Mouse (Mus musculus) embryonic facial prominence, embryonic 10.5 days (tissue): Measurements from ENCODE around the gene Agap1. TPM values are rescaled to one million over a fixed set of nuclear protein-coding genes. Genes with fewer than 3 reads are reported as not detected.

Source experiments
- DNase-seq: peaks from one replicate; pipeline ENCODE4 v3.0.0-alpha.2; 2017; ENCODE audit warnings: low spot score
- H3K27ac ChIP-seq: fragments of 300-500 bp; sonication (generic); replicated peaks from 2 replicates; pipeline ENCODE4 v1.5.1; 2016; ENCODE audit warnings: mild to moderate bottlenecking
- H3K27me3 ChIP-seq: fragments of 300-500 bp; sonication (generic); replicated peaks from 2 replicates; pipeline ENCODE4 v1.6.1; 2016; ENCODE audit warnings: low read depth, mild to moderate bottlenecking; ENCODE audit not compliant: poor library complexity, severe bottlenecking
- H3K36me3 ChIP-seq: fragments of 300-500 bp; sonication (generic); replicated peaks from 2 replicates; pipeline ENCODE4 v1.6.1; 2016; ENCODE audit warnings: mild to moderate bottlenecking, moderate library complexity
- H3K4me1 ChIP-seq: fragments of 300-500 bp; sonication (generic); 2 replicates; pipeline ENCODE4 v1.6.1; 2016
- H3K4me3 ChIP-seq: fragments of 300-500 bp; sonication (generic); 2 replicates; pipeline ENCODE4 v1.5.1; 2016; ENCODE audit warnings: mild to moderate bottlenecking, moderate library complexity
- H3K9me3 ChIP-seq: fragments of 300-500 bp; sonication (generic); 2 replicates; pipeline ENCODE4 v1.6.1; 2016; ENCODE audit warnings: mild to moderate bottlenecking
- WGBS: fragments of 180-500 bp; shearing (Covaris S2); methylation state at CpG from one replicate; pipeline ENCODE4 v1.1.7; 2016; 5-methylcytosine and 5-hydroxymethylcytosine counted together
- polyA plus RNA-seq: library from polyadenylated mRNA; unstranded; fragments of >200 nt; fragmentation: Nextera tagmentation; extraction: Ambion mirVana; gene quantifications from 2 replicates; pipeline ENCODE4 v1.2.1, GENCODE M21; 2016

Agap1 gene
- polyA plus RNA-seq, 1 experiment from 2014 or later: 13.6 TPM

DNA sequence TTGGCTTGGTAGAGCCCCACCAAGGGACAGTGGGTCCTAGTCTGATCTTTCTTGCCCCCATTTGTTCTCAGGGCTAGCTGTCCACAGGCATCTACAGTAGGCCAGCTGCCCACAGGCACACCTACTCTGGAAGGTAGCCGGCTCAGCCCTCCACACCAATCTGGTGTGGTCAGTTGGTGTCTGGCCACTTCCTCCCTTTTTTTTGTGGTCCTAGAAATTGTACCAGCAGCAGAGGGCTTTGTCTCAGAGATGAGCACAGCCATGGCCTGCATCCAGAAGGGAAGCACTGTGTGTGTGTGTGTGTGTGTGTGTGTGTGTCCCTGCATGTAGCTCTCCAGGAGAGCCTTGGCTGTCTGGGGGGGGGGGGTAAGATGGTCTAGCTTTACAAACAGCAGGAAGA, 103.5 kb downstream of the Agap1 start:
- H3K4me1 ChIP-seq: peaks cover 53% of the 10 kb centered on the region
- no peaks in the 10 kb centered on the region for H3K27me3 ChIP-seq
- H3K9me3 ChIP-seq: no peaks in the 10 kb centered on the region
- H3K27ac ChIP-seq: no peak overlapping the region
- DNase-seq: no peak
- 85% methylated on average over 1 of the region's 1 CpGs for WGBS
- H3K4me3 ChIP-seq: no peak overlapping the region
- no peaks in the 10 kb centered on the region for H3K36me3 ChIP-seq

DNA sequence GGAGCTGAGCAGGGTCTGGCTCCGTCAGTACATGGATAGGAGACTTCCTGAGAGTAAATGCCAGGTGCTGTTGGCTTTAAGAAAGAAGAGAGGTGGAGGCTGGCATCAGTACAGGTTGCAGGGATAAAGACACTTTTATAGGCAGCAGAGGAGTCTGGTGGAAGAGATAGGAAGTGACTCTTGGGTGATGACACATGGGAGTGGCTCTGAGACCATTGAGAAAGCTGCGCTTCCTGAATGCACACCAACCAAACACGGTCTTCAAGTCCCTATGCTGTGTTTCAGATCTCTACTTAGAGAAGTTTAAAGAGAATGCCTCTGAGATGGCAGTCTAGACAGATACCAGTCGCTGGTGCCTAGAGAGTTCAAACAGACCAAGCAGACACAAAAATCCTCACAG, 108.8 kb downstream of the Agap1 start:
- Histone ChIP-seq H3K27me3 (no peaks in the 10 kb centered on the region), H3K27ac (no peak overlapping the region), H3K4me1 (peaks cover 59% of the 10 kb centered on the region), H3K36me3 (no peaks in the 10 kb centered on the region), H3K9me3 (no peaks in the 10 kb centered on the region), H3K4me3 (no peak overlapping the region)
- no peak for DNase-seq
- 89% methylated on average over 4 of the region's 4 CpGs for WGBS

DNA sequence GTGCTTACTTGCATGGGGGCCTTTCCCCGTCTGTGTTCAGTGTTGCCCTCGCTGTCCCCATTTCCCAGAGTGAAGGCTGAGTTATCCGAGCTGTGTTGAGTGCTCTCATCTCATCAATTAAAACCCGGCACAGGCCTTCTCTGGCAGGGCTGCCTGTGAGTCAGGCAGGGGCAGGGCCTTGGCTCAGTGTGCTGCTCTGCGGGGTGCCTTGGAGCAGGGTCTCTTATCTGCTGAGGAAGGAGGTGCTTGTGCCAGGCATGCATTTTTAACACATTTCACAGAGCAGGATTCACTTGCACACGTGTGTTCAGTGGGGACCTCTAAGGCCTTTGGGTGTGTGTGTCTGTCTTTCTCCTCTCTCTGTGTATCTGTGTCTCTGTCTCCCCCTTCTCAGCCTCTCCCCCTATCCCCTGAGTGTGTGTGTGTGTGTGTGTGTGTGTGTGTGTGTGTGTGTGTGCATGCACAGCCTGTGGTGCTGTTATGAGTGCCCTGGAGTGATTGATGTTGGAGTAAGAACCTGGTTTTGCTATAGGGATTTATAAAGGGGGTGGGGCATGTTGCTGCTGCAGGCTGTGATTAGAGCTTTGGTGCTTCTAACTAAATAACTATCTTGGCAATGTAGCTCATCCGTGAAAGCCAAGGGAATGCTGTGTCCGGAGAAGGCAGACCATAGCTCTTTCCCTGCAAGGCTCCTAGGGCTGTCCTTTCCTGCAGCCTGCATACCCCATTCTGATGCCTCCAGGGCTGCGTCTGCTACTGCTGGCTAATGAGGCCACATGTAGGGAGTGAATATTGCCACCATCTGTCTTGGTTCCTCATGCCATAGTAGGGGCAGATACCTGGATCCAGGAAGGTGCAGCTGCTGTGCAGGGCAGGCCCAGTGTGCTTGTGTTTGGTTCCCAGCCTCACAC, 112.2 kb downstream of the Agap1 start:
- 38% methylated on average over 9 of the region's 9 CpGs for WGBS
- H3K9me3 ChIP-seq: no peaks in the 10 kb centered on the region
- H3K27ac ChIP-seq: peak overlapping the region; percentile 7; the same call in 1 of the 2 replicates
- no peaks in the 10 kb centered on the region for H3K36me3 ChIP-seq
- no peak for DNase-seq
- no peak overlapping the region for H3K4me3 ChIP-seq
- no peaks in the 10 kb centered on the region for H3K27me3 ChIP-seq
- peaks cover 70% of the 10 kb centered on the region for H3K4me1 ChIP-seq

GRCm38 (mm10) chr1:89568546-89569405, 114.2 kb downstream of the Agap1 start:
- Histone ChIP-seq H3K4me1 (peaks cover 73% of the 10 kb centered on the region), H3K27ac (no peak overlapping the region), H3K9me3 (no peaks in the 10 kb centered on the region), H3K36me3 (no peaks in the 10 kb centered on the region), H3K4me3 (no peak overlapping the region), H3K27me3 (no peaks in the 10 kb centered on the region)
- WGBS: 82% methylated on average over 6 of the region's 6 CpGs
- DNase-seq: no peak

GRCm38 (mm10) chr1:89570522-89571299, 116.1 kb downstream of the Agap1 start:
- no peak overlapping the region for H3K4me3 ChIP-seq
- H3K4me1 ChIP-seq: peaks cover 71% of the 10 kb centered on the region
- H3K36me3 ChIP-seq: no peaks in the 10 kb centered on the region
- H3K9me3 ChIP-seq: no peaks in the 10 kb centered on the region
- DNase-seq: no peak
- H3K27ac ChIP-seq: no peak overlapping the region
- no peaks in the 10 kb centered on the region for H3K27me3 ChIP-seq
- WGBS: 72% methylated on average over 4 of the region's 4 CpGs

- 92% methylated on average over 4 of the region's 4 CpGs for WGBS
- Histone ChIP-seq H3K9me3 (no peaks in the 10 kb centered on the region), H3K36me3 (no peaks in the 10 kb centered on the region), H3K4me3 (no peak overlapping the region), H3K27ac (no peak overlapping the region), H3K27me3 (no peaks in the 10 kb centered on the region), H3K4me1 (peaks cover 69% of the 10 kb centered on the region)
- no peak for DNase-seq
These were observed 118.9 kb downstream of the Agap1 start for GRCm38 (mm10) chr1:89573486-89573885.

DNA sequence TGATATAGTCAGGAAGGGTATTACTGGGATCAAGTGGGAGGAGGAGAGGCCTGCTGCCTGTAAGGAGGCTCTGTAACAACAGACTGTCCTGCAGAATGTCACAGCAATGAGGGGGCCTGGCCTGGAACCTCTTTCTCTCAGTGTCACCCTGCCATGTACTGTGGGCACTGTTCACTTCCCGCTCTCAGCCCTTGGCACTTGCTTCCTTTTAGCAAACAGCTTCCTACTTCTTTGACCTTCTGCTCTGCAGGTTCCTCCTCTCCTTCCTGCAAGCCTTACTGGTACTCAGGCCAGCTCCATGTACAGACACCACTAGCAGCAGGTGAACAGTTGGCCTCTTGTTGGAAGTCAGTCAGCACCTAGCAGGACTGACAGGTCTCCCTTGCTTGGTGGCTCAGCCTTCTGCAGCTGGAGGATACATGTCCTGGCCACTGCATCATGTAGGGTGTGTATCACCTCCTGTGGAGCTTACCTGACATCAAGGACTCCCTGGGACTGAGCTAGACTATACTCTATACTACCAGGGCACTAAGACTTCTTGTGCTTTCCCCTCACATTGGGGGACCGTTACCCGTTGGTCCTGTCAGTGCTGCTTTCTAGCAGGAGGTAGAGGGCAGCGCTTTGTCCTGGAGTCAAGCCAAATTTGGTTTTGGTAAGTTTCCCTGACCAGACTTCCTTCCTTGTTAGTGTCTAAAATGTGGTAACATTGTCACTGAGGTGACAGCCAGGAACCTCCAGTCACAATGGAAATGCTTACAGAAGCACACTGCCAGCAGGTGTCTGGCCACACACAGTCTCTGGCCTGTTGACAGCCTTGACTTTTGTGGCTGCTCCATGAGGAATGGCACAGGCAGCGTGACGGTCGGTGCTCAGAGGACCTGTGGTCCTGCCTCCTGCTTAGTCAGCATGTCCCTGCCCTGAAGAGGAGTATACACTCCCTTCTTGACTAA, 120.6 kb downstream of the Agap1 start:
- 68% methylated on average over 7 of the region's 7 CpGs for WGBS
- Histone ChIP-seq H3K27me3 (no peaks in the 10 kb centered on the region; the same call in 1 of the 2 replicates), H3K36me3 (no peaks in the 10 kb centered on the region), H3K9me3 (no peaks in the 10 kb centered on the region), H3K4me1 (peaks cover 61% of the 10 kb centered on the region), H3K4me3 (no peak overlapping the region), H3K27ac (no peak overlapping the region)
- DNase-seq: no peak

DNA sequence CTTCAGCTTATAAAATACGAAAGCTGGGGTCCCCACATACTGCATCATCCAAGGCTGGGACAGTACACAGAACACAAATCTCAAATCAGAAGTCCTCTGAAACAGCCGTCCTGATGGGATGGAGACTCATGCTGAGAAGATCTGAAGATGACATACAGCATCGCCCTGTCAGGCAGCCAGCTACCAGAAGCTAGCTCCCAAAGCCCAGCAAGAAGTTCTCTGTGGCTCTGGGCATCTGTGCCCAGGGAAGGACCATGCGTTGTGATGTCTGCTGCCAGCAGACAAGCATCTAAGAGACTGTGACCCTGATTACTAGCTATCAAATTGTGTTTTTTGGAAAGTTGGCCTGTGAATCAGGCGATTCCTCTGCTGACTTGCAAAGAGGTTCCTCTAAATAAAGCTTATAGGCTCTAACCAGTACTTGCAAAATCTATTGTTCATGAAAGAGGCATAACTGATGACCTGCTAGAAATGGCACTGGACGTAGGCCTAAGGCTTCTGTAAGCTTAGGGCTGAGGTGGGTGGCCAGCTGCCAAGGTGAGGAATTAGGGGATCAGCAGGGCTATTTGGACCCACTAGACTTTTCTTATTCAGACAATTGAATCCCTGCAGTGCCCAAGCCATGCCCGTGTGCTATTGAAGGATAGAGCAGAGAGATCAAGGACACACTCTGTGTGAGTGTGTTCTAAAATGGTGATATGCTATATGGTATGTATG, 121.7 kb downstream of the Agap1 start:
- Histone ChIP-seq H3K36me3 (no peaks in the 10 kb centered on the region), H3K27me3 (peaks cover 8% of the 10 kb centered on the region), H3K4me1 (peaks cover 61% of the 10 kb centered on the region), H3K9me3 (no peaks in the 10 kb centered on the region), H3K4me3 (peak overlapping the region; percentile 47; the same call in 1 of the 2 replicates), H3K27ac (peak overlapping the region; percentile 87)
- DNase-seq: no peak
- WGBS: 58% methylated on average over 7 of the region's 7 CpGs

DNA sequence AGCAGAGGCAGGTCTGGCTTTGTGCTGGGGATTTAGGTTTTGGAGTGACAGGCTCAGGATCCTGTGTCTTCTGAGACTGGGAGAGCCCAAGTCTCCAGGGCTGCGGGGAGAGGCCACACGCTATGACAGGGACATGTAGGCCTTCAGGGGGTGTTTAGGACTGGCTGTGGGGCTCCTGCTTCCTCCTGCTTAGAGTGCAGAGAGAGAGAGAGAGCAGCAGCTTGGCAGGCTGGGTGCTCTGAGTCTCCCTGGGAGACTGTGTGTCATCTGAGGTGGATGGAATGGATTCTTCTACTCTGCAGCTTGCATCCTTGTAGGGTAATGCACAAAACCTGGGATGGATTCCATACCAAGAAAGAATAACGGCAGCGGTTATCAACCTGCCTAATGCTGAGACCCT, 122.4 kb downstream of the Agap1 start:
- H3K27me3 ChIP-seq: peaks cover 15% of the 10 kb centered on the region
- peak; percentile 66 for DNase-seq
- peaks cover 66% of the 10 kb centered on the region for H3K4me1 ChIP-seq
- H3K9me3 ChIP-seq: no peaks in the 10 kb centered on the region
- WGBS: 15% methylated on average over 4 of the region's 4 CpGs
- peak overlapping the region; percentile 87 for H3K27ac ChIP-seq
- H3K4me3 ChIP-seq: peak overlapping the region; percentile 47
- H3K36me3 ChIP-seq: no peaks in the 10 kb centered on the region

DNA sequence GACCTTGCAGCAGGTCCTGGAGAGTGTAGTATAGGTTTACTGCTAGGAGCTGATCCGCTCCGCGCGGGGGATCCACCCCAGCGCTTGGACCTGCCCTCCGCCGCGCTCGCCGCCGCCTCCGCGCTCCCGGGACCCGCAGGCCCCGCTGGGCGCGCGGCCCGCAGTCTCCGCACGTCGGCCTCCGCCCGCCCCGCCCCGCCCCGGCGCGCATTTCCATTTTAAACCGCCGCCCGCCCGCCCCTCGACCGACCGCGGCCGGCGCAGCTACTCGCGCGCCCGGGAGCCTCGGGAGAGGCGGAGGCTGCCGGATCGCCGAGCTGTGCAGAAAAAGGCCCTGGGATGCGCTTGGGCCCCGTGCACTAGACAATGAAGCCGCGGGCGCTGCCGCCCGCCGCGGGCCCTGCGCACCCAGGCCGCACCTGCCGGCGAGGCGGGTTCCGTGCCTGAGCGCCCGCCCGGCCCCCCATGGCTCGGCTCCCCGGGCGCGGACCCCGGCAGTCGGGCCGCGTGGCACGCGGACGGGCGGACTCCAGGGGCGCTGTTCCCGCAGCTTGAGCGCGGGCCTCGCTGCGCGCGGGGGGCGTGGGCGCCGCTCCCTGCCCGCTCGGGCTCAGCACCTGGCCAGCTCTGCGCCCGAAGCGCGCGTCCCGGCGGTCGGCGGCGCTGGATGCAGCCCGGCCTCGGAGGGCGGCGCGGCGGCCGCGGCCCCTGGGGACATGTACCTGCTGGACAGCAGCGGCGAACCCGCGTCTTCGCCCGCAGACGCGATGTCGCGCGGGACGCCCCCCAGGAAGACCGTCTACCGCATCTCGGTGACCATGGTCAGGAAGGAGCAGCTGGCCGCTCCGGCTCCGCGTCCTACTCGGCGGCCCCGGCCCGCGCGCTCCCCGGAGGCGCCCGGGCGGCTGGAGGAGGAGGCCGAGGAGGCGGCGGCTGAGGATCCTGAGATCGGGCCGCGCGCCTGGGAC, 125.7 kb downstream of the Agap1 start:
- Histone ChIP-seq H3K27me3 (peaks cover 29% of the 10 kb centered on the region), H3K36me3 (no peaks in the 10 kb centered on the region), H3K4me1 (peaks cover 68% of the 10 kb centered on the region), H3K4me3 (peak overlapping the region; percentile 84), H3K27ac (peak overlapping the region; percentile 84), H3K9me3 (no peaks in the 10 kb centered on the region)
- WGBS: 1% methylated on average over 146 of the region's 146 CpGs
- DNase-seq: peak; percentile 88
